Mouse (Mus musculus) hindbrain, embryonic 13.5 days (tissue): ENCODE results near the gene Lsm4. TPM values are rescaled to one million over a fixed set of nuclear protein-coding genes. Genes with fewer than 3 reads are reported as not detected.

Experiments
- ATAC-seq: fragments of 200-750 bp; cut with Nextera tagmentation; 2 replicates; pipeline ENCODE4 v1.8.0; 2017; ENCODE audit warnings: moderate TSS enrichment; ENCODE audit not compliant: low FRiP score
- H3K27ac ChIP-seq: fragments of 300-500 bp; sonication (generic); 2 replicates; pipeline ENCODE4 v1.5.1; 2015; ENCODE audit warnings: inconsistent platforms, mild to moderate bottlenecking, moderate library complexity
- H3K27me3 ChIP-seq: fragments of 300-500 bp; sonication (generic); 2 replicates; pipeline ENCODE4 v1.6.1; 2015; ENCODE audit warnings: mild to moderate bottlenecking, inconsistent platforms
- H3K36me3 ChIP-seq: fragments of 300-500 bp; sonication (generic); 2 replicates; pipeline ENCODE4 v1.6.1; 2015; ENCODE audit warnings: mild to moderate bottlenecking, inconsistent platforms
- H3K4me1 ChIP-seq: fragments of 300-500 bp; sonication (generic); replicated peaks from 2 replicates; pipeline ENCODE4 v1.6.1; 2015; ENCODE audit warnings: inconsistent platforms
- H3K4me2 ChIP-seq: fragments of 300-500 bp; sonication (generic); 2 replicates; pipeline ENCODE4 v1.6.1; 2015; ENCODE audit warnings: inconsistent platforms, mild to moderate bottlenecking, moderate library complexity
- H3K4me3 ChIP-seq: fragments of 300-500 bp; sonication (generic); 2 replicates; pipeline ENCODE4 v1.5.1; 2015; ENCODE audit warnings: mild to moderate bottlenecking, inconsistent platforms
- H3K9ac ChIP-seq: fragments of 300-500 bp; sonication (generic); 2 replicates; pipeline ENCODE4 v1.6.1; 2015; ENCODE audit warnings: mild to moderate bottlenecking, inconsistent platforms
- H3K9me3 ChIP-seq: fragments of 300-500 bp; sonication (generic); 2 replicates; pipeline ENCODE4 v1.6.1; 2016; ENCODE audit warnings: inconsistent platforms
- WGBS: fragments of 180-500 bp; shearing (Covaris S2); methylation state at CpG from one replicate; pipeline ENCODE4 v1.1.7; 2015; 5-methylcytosine and 5-hydroxymethylcytosine counted together
- polyA plus RNA-seq: library from polyadenylated mRNA; unstranded; fragments of >200 nt; fragmentation: Nextera tagmentation; extraction: Ambion mirVana; gene quantifications from 2 replicates; pipeline ENCODE4 v1.2.1, GENCODE M21; 2015

Gene Lsm4
- 191 and 193 TPM in 2 replicates for polyA plus RNA-seq

DNA sequence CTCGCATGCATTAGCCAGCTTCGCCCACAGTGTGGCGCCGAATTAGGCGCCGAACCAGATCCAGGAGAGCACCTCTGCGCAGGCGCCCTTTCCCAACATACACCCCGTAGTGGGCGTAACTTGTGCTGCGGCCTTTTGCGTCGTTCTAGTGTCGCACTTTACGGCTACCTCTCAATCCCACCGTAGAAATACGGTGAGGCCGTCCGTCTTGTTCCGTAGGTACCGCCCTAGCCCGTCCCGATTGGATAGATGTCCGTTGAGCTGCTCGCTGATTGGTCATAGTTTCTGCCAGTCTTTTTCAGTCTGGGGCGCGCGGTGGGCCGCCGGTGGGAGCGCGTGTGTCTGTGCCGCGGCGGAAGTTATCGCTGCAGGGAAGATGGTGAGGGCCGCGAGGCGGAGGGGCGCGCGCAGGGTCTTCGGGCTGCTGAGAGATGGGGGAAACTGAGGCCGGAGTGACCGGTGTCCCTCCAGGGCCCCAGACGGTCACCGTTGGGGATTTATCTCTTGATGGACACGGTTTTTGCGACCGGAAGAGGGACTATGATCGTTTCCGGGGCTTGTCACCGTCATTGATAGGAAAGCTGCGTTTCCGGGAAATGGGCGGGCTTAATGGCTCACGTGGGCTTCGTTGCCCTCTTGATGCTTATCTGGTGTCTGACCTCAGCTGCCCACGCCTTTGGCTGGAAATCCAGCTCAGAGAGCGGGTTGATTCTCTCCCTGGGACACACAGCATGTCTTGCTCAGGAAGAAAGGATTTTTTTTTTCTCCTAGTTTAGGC is at the start of gene Lsm4:
Lsm4 (plus strand) TSS at position 170 of the 778 bp plus-strand sequence.
- H3K4me1 ChIP-seq: peaks cover 25% of the 10 kb centered on the region
- no peaks in the 10 kb centered on the region for H3K9me3 ChIP-seq
- peak within 1 kb of the TSS; percentile 99 for H3K27ac ChIP-seq
- no peaks in the 10 kb centered on the region for H3K27me3 ChIP-seq
- peak within 1 kb of the TSS; percentile 73 for H3K4me2 ChIP-seq
- H3K4me3 ChIP-seq: peak within 1 kb of the TSS; percentile 61
- ATAC-seq: peak; percentile 98
- H3K36me3 ChIP-seq: peaks cover 12% of the 10 kb centered on the region
- H3K9ac ChIP-seq: peak within 1 kb of the TSS; percentile 80
- under 1% methylated on average over 60 of the region's 60 CpGs for WGBS

DNA sequence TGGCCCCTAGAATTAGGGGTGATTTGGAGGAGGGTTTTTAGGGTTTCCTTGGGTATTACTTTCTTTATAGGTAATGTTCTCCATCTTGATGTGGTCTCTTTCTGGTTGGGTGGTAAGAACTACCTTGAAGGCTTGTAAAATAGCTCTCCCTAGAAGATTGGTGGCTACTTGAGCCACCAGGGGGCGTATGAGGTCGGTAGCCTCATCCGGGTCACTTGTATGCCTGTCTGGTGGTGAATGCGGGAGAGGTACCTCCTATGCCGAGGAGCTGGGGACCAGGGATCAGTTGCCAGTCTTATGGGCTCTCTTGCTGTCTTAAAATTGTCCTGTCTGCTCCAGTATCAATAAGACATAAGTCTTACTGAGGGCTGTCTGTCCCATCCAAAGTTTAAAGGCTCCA is 47.9 kb upstream of the Lsm4 start:
- Histone ChIP-seq H3K36me3 (no peaks in the 10 kb centered on the region), H3K4me1 (peaks cover 11% of the 10 kb centered on the region), H3K27ac (no peak overlapping the region), H3K27me3 (peaks cover 29% of the 10 kb centered on the region), H3K9me3 (no peaks in the 10 kb centered on the region), H3K4me3 (no peak overlapping the region), H3K9ac (no peak overlapping the region), H3K4me2 (no peak overlapping the region)
- no peak for ATAC-seq
- WGBS: 19% methylated on average over 5 of the region's 5 CpGs

GRCm38 (mm10) chr8:70627041-70627440 is 46.0 kb upstream of the Lsm4 start:
- peaks cover 26% of the 10 kb centered on the region for H3K27me3 ChIP-seq
- no peaks in the 10 kb centered on the region for H3K36me3 ChIP-seq
- no peaks in the 10 kb centered on the region for H3K9me3 ChIP-seq
- ATAC-seq: no peak
- H3K4me1 ChIP-seq: peaks cover 20% of the 10 kb centered on the region
- no peak overlapping the region for H3K27ac ChIP-seq
- H3K9ac ChIP-seq: no peak overlapping the region
- no peak overlapping the region for H3K4me2 ChIP-seq
- WGBS: 91% methylated on average over 5 of the region's 5 CpGs
- H3K4me3 ChIP-seq: no peak overlapping the region

DNA sequence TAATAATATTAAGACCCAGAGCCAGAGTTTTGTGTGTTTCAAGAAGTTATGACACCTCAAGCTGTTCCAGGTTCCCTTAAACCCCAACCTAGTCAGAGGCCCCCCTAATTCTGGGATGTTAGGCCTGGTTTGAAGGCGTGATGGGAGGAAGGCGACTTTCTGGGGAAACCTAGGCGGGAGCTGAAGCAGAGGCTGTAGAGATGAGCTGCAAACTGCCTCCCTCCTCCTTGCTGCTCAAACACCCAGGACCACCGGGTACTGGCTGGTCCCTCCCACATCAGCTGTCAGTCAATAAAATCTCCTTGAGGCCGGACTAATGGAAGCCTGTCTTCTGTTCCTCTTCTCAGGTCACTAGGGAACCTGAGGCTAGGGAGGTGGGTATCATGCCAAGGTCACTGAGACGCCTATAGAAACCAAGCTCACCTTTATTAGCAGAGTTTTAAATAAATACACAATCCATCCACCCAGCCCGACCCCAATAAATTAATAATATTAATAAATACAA is 44.0 kb upstream of the Lsm4 start:
- WGBS: 57% methylated on average over 7 of the region's 7 CpGs
- peaks cover 27% of the 10 kb centered on the region for H3K27me3 ChIP-seq
- H3K9me3 ChIP-seq: no peaks in the 10 kb centered on the region
- H3K27ac ChIP-seq: peak overlapping the region; percentile 76
- peak overlapping the region; percentile 62 for H3K4me2 ChIP-seq
- peaks cover 20% of the 10 kb centered on the region for H3K4me1 ChIP-seq
- peak overlapping the region; percentile 75 for H3K9ac ChIP-seq
- no peaks in the 10 kb centered on the region for H3K36me3 ChIP-seq
- H3K4me3 ChIP-seq: peak overlapping the region; percentile 46
- ATAC-seq: 0 out of 2 replicates have a peak, but pooled peaks have one; percentile 0

DNA sequence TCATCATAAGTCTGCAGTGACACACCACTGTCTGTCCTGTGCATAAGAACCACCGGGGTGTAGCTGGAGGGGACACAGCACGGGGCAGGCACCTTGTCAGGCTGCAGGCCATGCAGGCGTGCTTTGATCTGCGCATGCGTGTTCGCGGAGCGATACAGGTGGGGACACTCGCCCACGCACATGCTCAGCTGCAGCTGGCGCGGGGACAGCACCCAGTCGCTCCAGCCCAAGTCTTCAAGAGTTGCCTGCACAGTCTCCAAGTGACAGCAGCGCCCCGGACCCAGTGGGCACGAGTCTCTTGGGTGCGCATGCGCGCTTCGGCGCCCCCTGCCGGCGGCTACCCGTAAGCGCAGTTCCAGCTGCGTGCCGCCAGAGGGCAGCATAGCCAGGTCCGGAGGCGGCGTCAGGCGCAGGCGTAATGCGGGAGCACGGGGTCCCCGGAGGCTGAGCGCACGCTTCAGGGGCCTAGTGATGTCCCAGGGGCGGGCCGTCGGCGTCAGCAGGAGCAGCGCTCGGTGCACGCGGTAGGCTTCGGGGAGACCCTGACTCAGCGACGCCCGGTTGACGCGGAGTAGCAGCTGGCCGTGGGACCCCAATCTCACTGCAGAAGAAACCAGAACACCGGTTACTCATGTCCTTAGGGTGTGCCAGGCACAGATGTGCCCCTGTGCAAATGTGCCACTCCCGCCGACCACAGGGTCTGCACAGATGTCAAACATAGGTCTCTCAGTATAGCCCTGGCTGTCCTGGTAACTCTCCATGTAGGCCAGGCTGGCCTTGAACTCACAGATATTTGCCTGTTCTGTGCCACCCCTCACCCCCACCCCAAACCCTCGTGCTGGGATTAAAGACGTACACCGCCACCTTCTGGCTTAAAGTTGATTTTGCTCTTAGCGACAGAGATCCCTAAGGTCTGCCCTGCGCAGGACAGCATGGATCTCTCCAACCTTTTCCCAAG is 43.2 kb upstream of the Lsm4 start:
- H3K4me1 ChIP-seq: peaks cover 20% of the 10 kb centered on the region
- peak overlapping the region; percentile 62 for H3K4me2 ChIP-seq
- peak overlapping the region; percentile 75 for H3K9ac ChIP-seq
- H3K36me3 ChIP-seq: no peaks in the 10 kb centered on the region
- peak overlapping the region; percentile 46 for H3K4me3 ChIP-seq
- H3K9me3 ChIP-seq: no peaks in the 10 kb centered on the region
- WGBS: under 1% methylated on average over 60 of the region's 60 CpGs
- peak overlapping the region; percentile 76 for H3K27ac ChIP-seq
- peaks cover 27% of the 10 kb centered on the region for H3K27me3 ChIP-seq
- peak; percentile 94 for ATAC-seq

GRCm38 (mm10) chr8:70630532-70631381 is 42.3 kb upstream of the Lsm4 start:
- no peak overlapping the region for H3K27ac ChIP-seq
- peak; percentile 8; the same call in 1 of the 2 replicates for ATAC-seq
- peaks cover 23% of the 10 kb centered on the region for H3K4me1 ChIP-seq
- H3K27me3 ChIP-seq: peaks cover 27% of the 10 kb centered on the region
- H3K9me3 ChIP-seq: no peaks in the 10 kb centered on the region
- no peaks in the 10 kb centered on the region for H3K36me3 ChIP-seq
- 14% methylated on average over 22 of the region's 22 CpGs for WGBS
- peak overlapping the region; percentile 62; the same call in 1 of the 2 replicates for H3K4me2 ChIP-seq
- peak overlapping the region; percentile 13; the same call in 1 of the 2 replicates for H3K9ac ChIP-seq
- no peak overlapping the region; the same call in 1 of the 2 replicates for H3K4me3 ChIP-seq

- H3K9ac ChIP-seq: peak overlapping the region; percentile 13; the same call in 1 of the 2 replicates
- no peaks in the 10 kb centered on the region for H3K9me3 ChIP-seq
- no peaks in the 10 kb centered on the region for H3K36me3 ChIP-seq
- H3K27ac ChIP-seq: no peak overlapping the region
- H3K27me3 ChIP-seq: peaks cover 27% of the 10 kb centered on the region
- H3K4me1 ChIP-seq: peaks cover 23% of the 10 kb centered on the region
- WGBS: 20% methylated on average over 24 of the region's 24 CpGs
- no peak for ATAC-seq
- H3K4me2 ChIP-seq: no peak overlapping the region
- H3K4me3 ChIP-seq: no peak overlapping the region
These were observed 41.6 kb upstream of the Lsm4 start for GRCm38 (mm10) chr8:70631436-70631835.

- peak within 1 kb of the TSS; percentile 13; the same call in 1 of the 2 replicates for H3K9ac ChIP-seq
- peaks cover 27% of the 10 kb centered on the region for H3K27me3 ChIP-seq
- peaks cover 32% of the 10 kb centered on the region for H3K4me1 ChIP-seq
- 76% methylated on average over 6 of the region's 6 CpGs for WGBS
- ATAC-seq: no peak
- no peaks in the 10 kb centered on the region for H3K9me3 ChIP-seq
- no peak within 1 kb of the TSS for H3K4me2 ChIP-seq
- no peak within 1 kb of the TSS for H3K27ac ChIP-seq
- H3K4me3 ChIP-seq: no peak within 1 kb of the TSS
- H3K36me3 ChIP-seq: no peaks in the 10 kb centered on the region
These were observed 40.6 kb upstream of the Lsm4 start, which contains the start of gene Gdf15 for GRCm38 (mm10) chr8:70632346-70632892. Gene Gdf15 (minus strand): TSS chr8:70632456.

DNA sequence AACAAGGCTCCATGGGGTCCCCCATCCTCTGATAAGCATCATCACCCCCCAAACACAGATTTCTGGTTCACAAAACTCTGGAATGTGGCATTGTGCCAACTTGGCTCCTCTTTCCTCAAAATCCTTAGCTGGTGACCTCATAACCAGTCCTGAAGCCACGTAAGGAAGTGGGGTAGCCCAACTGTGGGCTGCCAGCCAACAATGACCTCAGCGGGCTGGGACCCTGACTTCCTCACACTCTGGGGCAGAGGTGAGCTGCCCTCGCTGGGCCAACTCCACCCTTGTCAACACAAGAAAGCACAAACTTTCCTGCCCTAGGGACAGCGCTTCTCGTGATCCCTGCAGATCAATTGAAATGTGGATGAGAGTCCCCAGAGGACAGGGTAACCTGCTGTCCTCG is 39.0 kb upstream of the Lsm4 start:
- peaks cover 31% of the 10 kb centered on the region for H3K4me1 ChIP-seq
- H3K27ac ChIP-seq: no peak overlapping the region
- H3K9ac ChIP-seq: no peak overlapping the region
- H3K9me3 ChIP-seq: no peaks in the 10 kb centered on the region
- H3K36me3 ChIP-seq: no peaks in the 10 kb centered on the region
- 59% methylated on average over 6 of the region's 6 CpGs for WGBS
- no peak overlapping the region for H3K4me3 ChIP-seq
- ATAC-seq: no peak
- H3K27me3 ChIP-seq: peaks cover 27% of the 10 kb centered on the region
- no peak overlapping the region for H3K4me2 ChIP-seq

- Histone ChIP-seq H3K9me3 (no peaks in the 10 kb centered on the region), H3K27ac (no peak overlapping the region), H3K4me3 (no peak overlapping the region), H3K27me3 (peaks cover 27% of the 10 kb centered on the region), H3K36me3 (no peaks in the 10 kb centered on the region), H3K4me2 (no peak overlapping the region), H3K9ac (no peak overlapping the region), H3K4me1 (peaks cover 19% of the 10 kb centered on the region; the same call in 1 of the 2 replicates)
- WGBS: 78% methylated on average over 6 of the region's 6 CpGs
- ATAC-seq: no peak
These were observed 37.5 kb upstream of the Lsm4 start for GRCm38 (mm10) chr8:70635527-70635926.

DNA sequence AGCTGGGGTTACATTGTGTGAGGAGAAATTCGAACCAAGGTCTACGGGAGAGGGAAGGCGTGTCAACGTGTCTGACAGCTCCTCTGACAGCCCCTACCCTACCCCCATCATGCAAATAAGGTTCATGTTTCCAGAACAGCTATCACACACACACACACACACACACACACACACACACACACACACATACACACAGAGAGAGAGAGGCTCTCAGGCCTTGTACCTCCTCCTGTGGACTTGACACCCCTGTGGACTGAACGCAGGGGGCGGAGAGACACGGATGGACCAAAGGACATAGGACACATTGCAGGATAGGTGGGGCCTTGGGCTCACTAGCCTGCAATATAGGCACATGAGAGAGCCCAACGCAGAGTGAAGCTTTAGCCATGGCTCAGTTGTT is 36.2 kb upstream of the Lsm4 start:
- Histone ChIP-seq H3K9me3 (no peaks in the 10 kb centered on the region), H3K4me1 (peaks cover 14% of the 10 kb centered on the region; the same call in 1 of the 2 replicates), H3K27ac (no peak overlapping the region), H3K9ac (no peak overlapping the region), H3K36me3 (no peaks in the 10 kb centered on the region), H3K4me3 (no peak overlapping the region), H3K27me3 (peaks cover 14% of the 10 kb centered on the region), H3K4me2 (no peak overlapping the region)
- WGBS: 57% methylated on average over 8 of the region's 8 CpGs
- ATAC-seq: no peak
